Mouse (Mus musculus) liver, embryonic 16.5 days (tissue): ENCODE measurements around the gene Mrpl48. TPM values are rescaled to one million over a fixed set of nuclear protein-coding genes. Genes with fewer than 3 reads are reported as not detected.

Experiments
- ATAC-seq: fragments of 200-750 bp; cut with Nextera tagmentation; 2 replicates; pipeline ENCODE4 v1.8.0; 2017; ENCODE audit warnings: low read depth, mild to moderate bottlenecking, moderate number of reproducible peaks, moderate library complexity
- H3K27ac ChIP-seq: fragments of 300-500 bp; sonication (generic); 2 replicates; pipeline ENCODE4 v1.5.1; 2014; ENCODE audit warnings: mild to moderate bottlenecking, low read length
- H3K27me3 ChIP-seq: fragments of 300-500 bp; sonication (generic); 2 replicates; pipeline ENCODE4 v1.6.1; 2014; ENCODE audit warnings: low read depth, low read length, mixed read lengths; ENCODE audit not compliant: control insufficient read depth, insufficient read depth
- H3K36me3 ChIP-seq: fragments of 300-500 bp; sonication (generic); 2 replicates; pipeline ENCODE4 v1.6.1; 2014; ENCODE audit warnings: mild to moderate bottlenecking; ENCODE audit not compliant: control insufficient read depth, insufficient read depth
- H3K4me1 ChIP-seq: fragments of 300-500 bp; sonication (generic); 2 replicates; pipeline ENCODE4 v1.6.1; 2014; ENCODE audit warnings: low read depth, low read length, mixed read lengths; ENCODE audit not compliant: control insufficient read depth
- H3K4me2 ChIP-seq: fragments of 300-500 bp; sonication (generic); 2 replicates; pipeline ENCODE4 v1.6.1; 2014; ENCODE audit warnings: low read depth, low read length, mixed read lengths
- H3K4me3 ChIP-seq: fragments of 300-500 bp; sonication (generic); 2 replicates; pipeline ENCODE4 v1.5.1; 2014; ENCODE audit warnings: low read depth, mild to moderate bottlenecking, low read length
- H3K9ac ChIP-seq: fragments of 300-500 bp; sonication (generic); 2 replicates; pipeline ENCODE4 v1.6.1; 2014; ENCODE audit warnings: low read depth, low read length
- H3K9me3 ChIP-seq: fragments of 300-500 bp; sonication (generic); replicated peaks from 2 replicates; pipeline ENCODE4 v1.6.1; 2016; ENCODE audit warnings: low read length; ENCODE audit not compliant: control insufficient read depth
- WGBS: fragments of 180-500 bp; shearing (Covaris S2); extraction: QIAGEN DNeasy Blood & Tissue Kit; methylation state at CpG from one replicate; pipeline ENCODE4 v1.1.7; 2014; ENCODE audit not compliant: insufficient replicate concordance; 5-methylcytosine and 5-hydroxymethylcytosine counted together
- polyA plus RNA-seq: library from polyadenylated mRNA; unstranded; fragments of >200 nt; fragmentation: Nextera tagmentation; extraction: Ambion mirVana; gene quantifications from 2 replicates; pipeline ENCODE4 v1.2.1, GENCODE M21; 2015

The Mrpl48 gene
- polyA plus RNA-seq, 1 experiment from 2014 or later, result 37.4 TPM

DNA sequence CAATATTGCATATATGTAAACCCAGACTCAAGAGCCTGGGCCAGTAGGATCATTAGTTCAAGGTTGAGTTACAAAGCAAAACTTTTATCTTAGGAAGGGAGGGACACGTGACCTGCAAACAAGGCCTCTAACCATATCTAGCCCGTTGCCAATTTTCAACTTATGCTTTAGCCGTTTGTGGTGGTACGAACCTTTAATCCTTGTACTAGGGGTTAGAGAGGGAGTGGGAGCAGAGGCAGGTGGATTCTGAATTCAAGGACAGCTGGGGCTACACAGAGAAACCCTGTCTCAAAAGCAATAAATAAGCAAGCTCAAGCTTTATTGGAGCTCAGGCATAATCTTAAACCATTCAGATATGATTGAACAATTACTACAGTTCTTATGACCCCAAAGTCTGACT, 34.3 kb upstream of the Mrpl48 start:
- no peak for ATAC-seq
- H3K27ac ChIP-seq, result no peak overlapping the region
- 66% methylated on average over 4 of the region's 4 CpGs for WGBS

DNA sequence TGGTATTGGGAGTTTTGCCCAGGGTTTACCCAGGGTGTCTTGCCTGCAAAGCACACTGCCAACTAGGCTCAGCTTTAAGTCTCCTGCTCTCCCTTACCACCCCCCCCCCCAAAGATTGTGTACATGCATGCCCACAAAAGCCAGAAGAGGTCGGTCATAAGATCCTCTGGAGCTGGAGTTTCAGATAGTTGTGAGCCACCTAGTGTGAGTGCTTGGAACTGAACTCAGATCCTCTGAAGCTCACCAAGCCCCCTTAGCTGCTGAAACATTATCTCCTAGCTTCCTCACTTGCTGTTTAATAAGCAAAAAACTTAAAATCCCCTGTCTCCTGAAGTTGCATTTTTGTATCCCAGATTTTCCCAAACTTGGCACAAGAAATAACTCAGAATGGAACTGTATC, 29.6 kb upstream of the Mrpl48 start:
- H3K36me3 ChIP-seq, result peaks cover 5% of the 10 kb centered on the region
- no peaks in the 10 kb centered on the region for H3K27me3 ChIP-seq
- H3K27ac ChIP-seq, result no peak overlapping the region
- no peak overlapping the region for H3K9ac ChIP-seq
- no peak for ATAC-seq
- 11% methylated on average over 1 of the region's 1 CpGs for WGBS
- H3K4me2 ChIP-seq, result no peak overlapping the region
- H3K9me3 ChIP-seq, result no peaks in the 10 kb centered on the region
- H3K4me1 ChIP-seq, result no peaks in the 10 kb centered on the region
- H3K4me3 ChIP-seq, result no peak overlapping the region

More for the DNA sequence above, 34.3 kb upstream of the Mrpl48 start:
- no peaks in the 10 kb centered on the region for H3K27me3 ChIP-seq
- no peak overlapping the region for H3K4me3 ChIP-seq
- peaks cover 7% of the 10 kb centered on the region for H3K4me1 ChIP-seq
- H3K9ac ChIP-seq, result no peak overlapping the region
- H3K36me3 ChIP-seq, result peaks cover 5% of the 10 kb centered on the region
- no peak overlapping the region for H3K4me2 ChIP-seq
- no peaks in the 10 kb centered on the region for H3K9me3 ChIP-seq

DNA sequence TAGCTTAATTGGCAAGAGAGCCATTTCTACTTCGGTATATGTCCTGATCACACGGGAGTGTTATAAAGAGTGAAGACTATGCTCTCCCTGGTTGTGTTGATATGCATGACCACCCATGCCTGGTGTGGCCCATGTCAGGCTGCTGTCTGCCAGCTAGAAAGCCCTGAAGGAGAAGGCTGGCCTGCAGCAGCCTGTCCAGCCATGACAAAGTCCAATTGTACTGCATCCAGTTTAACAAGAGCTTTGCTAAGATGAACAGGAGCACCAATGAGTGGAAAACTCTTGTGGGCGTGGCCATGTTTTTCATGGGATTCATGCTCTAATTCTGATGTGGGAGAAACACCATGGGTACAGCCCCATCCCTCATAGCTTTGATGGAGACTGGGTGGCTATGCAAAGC, 16.4 kb upstream of the Mrpl48 start:
- 71% methylated on average over 3 of the region's 3 CpGs for WGBS
- H3K9ac ChIP-seq, result no peak overlapping the region
- no peaks in the 10 kb centered on the region; the same call in 1 of the 2 replicates for H3K36me3 ChIP-seq
- H3K27ac ChIP-seq, result no peak overlapping the region
- no peaks in the 10 kb centered on the region for H3K9me3 ChIP-seq
- H3K27me3 ChIP-seq, result no peaks in the 10 kb centered on the region
- H3K4me2 ChIP-seq, result no peak overlapping the region
- ATAC-seq, result no peak
- H3K4me1 ChIP-seq, result peaks cover 2% of the 10 kb centered on the region; the same call in 1 of the 2 replicates
- no peak overlapping the region for H3K4me3 ChIP-seq

DNA sequence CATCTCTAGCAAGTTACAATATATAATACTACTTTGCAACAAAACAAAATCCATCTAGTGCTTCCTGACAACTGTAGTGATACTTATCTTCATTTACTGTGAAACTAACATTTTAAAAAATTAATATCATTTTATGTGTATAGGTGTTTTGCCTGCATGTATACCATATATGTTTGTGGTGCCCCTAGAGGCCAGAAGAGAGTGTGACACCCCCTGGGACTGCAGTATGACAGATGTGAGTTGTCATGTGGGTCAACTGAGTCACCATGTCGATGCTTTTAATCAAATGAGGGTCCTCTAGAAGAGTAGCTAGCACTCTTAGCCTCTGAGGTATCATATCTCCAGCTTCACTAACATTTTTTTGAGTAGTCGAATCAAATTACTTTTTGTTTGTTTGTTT, 14.2 kb upstream of the Mrpl48 start:
- H3K36me3 ChIP-seq, result no peaks in the 10 kb centered on the region
- peaks cover 2% of the 10 kb centered on the region for H3K4me1 ChIP-seq
- no peak overlapping the region for H3K4me3 ChIP-seq
- WGBS, result 52% methylated on average over 2 of the region's 2 CpGs
- peak; percentile 45; the same call in 1 of the 2 replicates for ATAC-seq
- no peaks in the 10 kb centered on the region for H3K27me3 ChIP-seq
- H3K9ac ChIP-seq, result no peak overlapping the region
- H3K9me3 ChIP-seq, result no peaks in the 10 kb centered on the region
- H3K27ac ChIP-seq, result no peak overlapping the region
- H3K4me2 ChIP-seq, result no peak overlapping the region

DNA sequence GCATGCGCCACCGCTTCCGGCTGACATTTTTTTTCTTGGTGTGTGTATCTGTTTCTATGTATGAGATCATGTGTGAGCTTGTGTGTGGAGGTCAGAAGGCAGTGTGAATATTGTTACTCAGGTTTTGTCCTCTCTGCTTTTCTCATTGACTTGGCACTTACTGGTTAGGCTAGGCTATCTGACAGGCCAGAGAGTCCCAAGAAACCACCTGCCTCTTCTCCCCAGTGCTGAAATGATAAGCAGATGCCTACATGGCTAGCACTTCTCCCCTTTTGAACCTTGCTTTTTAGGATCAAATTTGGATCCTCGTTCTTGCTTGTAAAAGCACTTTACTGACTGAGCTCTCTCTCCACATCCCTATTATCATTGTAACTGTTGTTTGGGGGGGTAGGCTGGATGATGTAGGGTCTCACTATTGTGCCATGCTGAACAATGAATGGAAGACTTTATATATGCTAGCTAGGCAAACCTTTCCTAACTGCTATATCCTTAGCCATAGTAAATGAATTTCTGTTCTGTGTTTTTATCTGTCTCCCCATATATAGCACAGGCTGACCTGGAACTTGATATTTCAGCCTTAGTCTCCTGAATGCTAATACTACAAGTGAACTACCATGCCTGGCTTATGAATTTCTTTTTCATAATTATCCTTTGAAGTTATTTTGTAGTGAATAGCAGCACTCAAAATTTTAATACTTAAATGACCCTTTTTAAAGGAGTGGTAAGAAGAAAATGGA, 8.2 kb upstream of the Mrpl48 start:
- Histone ChIP-seq H3K9me3 (no peaks in the 10 kb centered on the region), H3K4me1 (peaks cover 17% of the 10 kb centered on the region), H3K36me3 (no peaks in the 10 kb centered on the region), H3K9ac (peak overlapping the region; percentile 31; the same call in 1 of the 2 replicates), H3K27me3 (no peaks in the 10 kb centered on the region), H3K4me3 (no peak overlapping the region), H3K4me2 (peak overlapping the region; percentile 46), H3K27ac (peak overlapping the region; percentile 74)
- peak; percentile 61; the same call in 1 of the 2 replicates for ATAC-seq
- WGBS, result 75% methylated on average over 4 of the region's 4 CpGs

DNA sequence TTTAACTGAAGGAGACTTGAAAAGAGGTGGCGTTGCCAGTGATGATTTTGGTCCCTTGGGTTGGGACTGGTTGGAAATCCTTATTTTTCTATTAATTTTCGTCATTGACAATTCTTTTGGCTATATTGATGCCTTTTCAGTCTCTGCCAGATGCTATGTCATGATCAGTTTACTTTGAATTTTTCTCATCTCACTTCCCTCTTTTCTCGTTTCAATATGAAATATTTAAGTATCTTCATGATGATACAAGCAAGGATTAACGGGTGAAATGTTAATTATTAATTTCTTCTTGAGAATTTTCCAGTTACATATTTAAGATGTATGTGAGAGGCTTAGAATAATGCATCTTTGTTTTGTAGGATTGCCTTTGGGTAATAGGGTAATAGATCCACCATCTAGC, 809 bp upstream of the Mrpl48 start:
- Histone ChIP-seq H3K4me3 (peak overlapping the region; percentile 76), H3K9me3 (no peaks in the 10 kb centered on the region), H3K27me3 (no peaks in the 10 kb centered on the region), H3K4me1 (peaks cover 16% of the 10 kb centered on the region), H3K9ac (peak overlapping the region; percentile 89), H3K36me3 (no peaks in the 10 kb centered on the region), H3K4me2 (peak overlapping the region; percentile 96), H3K27ac (peak overlapping the region; percentile 99)
- WGBS, result 11% methylated on average over 4 of the region's 4 CpGs
- ATAC-seq, result no peak

DNA sequence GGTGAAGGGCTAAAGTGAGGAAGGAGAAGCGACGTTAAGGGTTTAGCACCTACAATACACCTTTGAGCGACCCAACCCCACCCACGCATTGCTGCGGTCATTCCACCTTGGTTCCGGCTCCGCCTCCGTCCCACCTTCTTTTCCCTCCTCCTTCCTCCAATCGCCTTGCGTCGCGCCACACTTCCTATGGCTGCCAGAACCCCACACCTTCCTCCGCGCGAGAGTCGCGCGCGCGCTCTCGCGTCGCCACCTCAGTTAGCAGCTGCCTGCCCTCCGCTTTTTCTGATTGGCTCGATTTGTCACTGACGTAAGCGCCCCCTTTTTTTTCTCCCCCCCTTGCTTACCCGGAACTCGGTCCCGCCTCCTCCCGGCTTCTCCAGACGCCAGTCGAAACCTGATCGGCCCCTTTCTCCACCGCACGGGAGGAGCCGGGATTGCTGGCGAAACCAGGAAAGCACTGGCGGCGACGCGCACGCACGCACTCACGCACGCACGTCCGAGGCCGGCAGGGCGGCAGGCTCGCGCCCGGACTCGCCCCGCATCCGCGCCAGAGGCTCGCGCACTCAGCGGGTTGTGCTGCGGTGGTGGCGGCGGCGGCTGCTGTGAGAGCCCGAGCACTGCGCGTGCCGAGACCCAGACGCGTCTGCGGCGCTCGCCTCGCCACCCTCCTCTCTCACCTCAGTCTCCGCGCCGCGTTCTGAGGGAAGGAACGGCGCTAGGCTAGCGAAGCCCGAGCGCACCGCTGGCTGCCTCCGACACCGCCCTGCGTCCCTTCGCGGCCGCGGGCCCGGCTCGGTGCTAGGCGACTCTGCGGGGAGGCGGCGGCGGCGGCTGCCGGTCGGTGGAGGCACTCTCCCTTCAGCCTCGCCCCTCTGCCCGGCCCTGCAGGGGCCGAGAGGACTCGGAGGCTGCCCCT, 629 bp downstream of the Mrpl48 start, which contains the start of gene Rab6a:
TSS of gene Rab6a (plus strand) at position 197 of the 916 bp plus-strand sequence.
- H3K9ac ChIP-seq, result peak within 1 kb of the TSS; percentile 89
- ATAC-seq, result peak; percentile 93
- H3K27me3 ChIP-seq, result no peaks in the 10 kb centered on the region
- no peaks in the 10 kb centered on the region for H3K9me3 ChIP-seq
- H3K4me1 ChIP-seq, result peaks cover 14% of the 10 kb centered on the region
- peak within 1 kb of the TSS; percentile 76 for H3K4me3 ChIP-seq
- WGBS, result under 1% methylated on average over 99 of the region's 105 CpGs
- H3K36me3 ChIP-seq, result no peaks in the 10 kb centered on the region
- H3K4me2 ChIP-seq, result peak within 1 kb of the TSS; percentile 96
- H3K27ac ChIP-seq, result peak within 1 kb of the TSS; percentile 99

DNA sequence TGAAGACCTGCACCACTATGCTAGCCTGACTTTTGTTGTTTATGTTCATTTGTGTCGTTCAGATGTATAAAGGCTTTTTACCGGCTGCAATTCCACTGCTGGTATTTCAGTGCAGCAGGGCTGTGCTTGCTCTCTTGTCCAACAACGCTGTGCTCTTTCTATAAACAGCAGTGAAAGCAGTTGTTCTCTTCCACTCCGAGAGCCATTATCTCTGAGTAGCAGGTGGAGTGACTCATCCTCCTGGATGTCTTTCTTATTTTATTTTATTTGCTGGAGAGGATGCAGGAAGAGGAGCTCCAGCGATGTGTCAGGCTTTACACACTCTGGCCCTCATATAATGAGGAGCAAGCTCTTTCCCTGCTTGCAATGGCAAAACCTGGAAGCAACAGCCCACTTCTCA, 7.9 kb downstream of the Mrpl48 start:
- 46% methylated on average over 5 of the region's 5 CpGs for WGBS
- no peak for ATAC-seq

DNA sequence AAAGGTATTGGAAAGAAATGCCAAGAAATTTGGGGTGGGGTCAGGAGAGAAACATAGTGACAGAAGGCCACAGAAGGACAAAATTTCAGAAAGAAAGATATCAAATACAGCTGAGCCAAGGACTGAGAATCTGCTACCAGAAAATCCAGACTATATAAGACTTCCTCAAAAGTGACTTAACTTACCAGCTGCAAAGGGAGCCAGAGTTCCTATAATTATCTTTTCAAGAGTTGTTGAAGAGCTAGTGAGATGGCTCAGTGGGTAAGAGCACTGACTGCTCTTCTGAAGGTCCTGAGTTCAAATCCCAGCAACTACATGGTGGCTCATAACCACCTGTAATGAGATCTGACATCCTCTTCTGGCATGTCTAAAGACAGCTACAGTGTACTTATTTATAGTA, 14.8 kb downstream of the Mrpl48 start:
- H3K9me3 ChIP-seq, result no peaks in the 10 kb centered on the region
- no peak for ATAC-seq
- H3K9ac ChIP-seq, result no peak overlapping the region
- H3K4me2 ChIP-seq, result no peak overlapping the region
- H3K4me3 ChIP-seq, result no peak overlapping the region
- H3K36me3 ChIP-seq, result no peaks in the 10 kb centered on the region
- H3K4me1 ChIP-seq, result peaks cover 9% of the 10 kb centered on the region
- H3K27me3 ChIP-seq, result no peaks in the 10 kb centered on the region
- no peak overlapping the region for H3K27ac ChIP-seq

More for the DNA sequence above, 7.9 kb downstream of the Mrpl48 start:
- Histone ChIP-seq H3K27me3 (no peaks in the 10 kb centered on the region), H3K4me2 (no peak overlapping the region), H3K4me3 (no peak overlapping the region), H3K9me3 (no peaks in the 10 kb centered on the region), H3K36me3 (no peaks in the 10 kb centered on the region), H3K4me1 (no peaks in the 10 kb centered on the region), H3K9ac (no peak overlapping the region), H3K27ac (no peak overlapping the region)
